Mouse (Mus musculus): ENCODE results near the gene Kcna2.

- TF ChIP-seq EP300 (IDR thresholded peaks at IDR 0.05) (no peak), CTCF (IDR thresholded peaks at IDR 0.05) (peak; percentile 28)
Observed at GRCm38 (mm10) chr3:107096269-107096731, 4.6 kb upstream of the Kcna2 start.

Measured in lung, postnatal 0 days (tissue).